17 mouse cellular contexts compared by ENCODE assay signal in genomic region chr5:35267486-35267885, GRCm38 (mm10). TPM values are rescaled to one million over a fixed set of nuclear protein-coding genes. Genes with fewer than 3 reads are reported as not detected.
A peak's percentile ranks its signal among the peaks of the same experiment; 100 is the strongest.
DNase-seq lines count a peak whose midpoint lies in the region; ATAC-seq lines count a peak whose summit lies in the region.
"Had no signal": no experiment of that assay in that cellular context is flagged by ENCODE, and none has a peak within 500 bp of the region (broad histone marks: within the 10 kb centered on the region; RNA-seq: fewer than 3 reads in every experiment).

No protein-coding gene starts in this region.

- H3K4me3 ChIP-seq in forebrain, embryonic 15.5 days: no peak overlapping the region
- H3K4me3 ChIP-seq in neural tube, embryonic 15.5 days (replicated peaks): no peak overlapping the region

- peak; percentile 92 for ATAC-seq in forebrain, embryonic 15.5 days (replicated peaks)
- peak; percentile 82 for ATAC-seq in neural tube, embryonic 15.5 days (ENCODE audit: low FRiP score)
- ATAC-seq in activated CD4-positive, CD25-positive, alpha-beta regulatory T cell, adult 4 months: no peak

- peak; percentile 55 for DNase-seq in retina, postnatal 1 day
- DNase-seq in retina, embryonic 14.5 days (ENCODE audit: low spot score): no peak
- DNase-seq in layer of hippocampus, adult 8-10 months (ENCODE audit: low spot score in 2 of 2): peak; percentile 24 to 27
- DNase-seq in left cerebral cortex, adult 18-20 months (ENCODE audit: low spot score in 2 of 2): no peak
- DNase-seq: adrenal gland, adult 8-10 months; cerebellum, adult 11 months; gastrocnemius, postnatal 25 days; kidney, adult 8-10 months; lung, adult 2 months had no signal

- no peak overlapping the region for H3K9ac ChIP-seq in forebrain, embryonic 15.5 days (replicated peaks)
- H3K9ac ChIP-seq in neural tube, embryonic 15.5 days (replicated peaks): no peak overlapping the region

- no peaks in the 10 kb centered on the region for H3K36me3 ChIP-seq in forebrain, embryonic 15.5 days
- H3K36me3 ChIP-seq in neural tube, embryonic 15.5 days: no peaks in the 10 kb centered on the region

- H3K9me3 ChIP-seq in forebrain, embryonic 15.5 days: no peaks in the 10 kb centered on the region
- H3K9me3 ChIP-seq in neural tube, embryonic 15.5 days (replicated peaks): no peaks in the 10 kb centered on the region

- peaks cover 14% of the 10 kb centered on the region for H3K4me1 ChIP-seq in forebrain, embryonic 15.5 days
- peaks cover 12% of the 10 kb centered on the region for H3K4me1 ChIP-seq in neural tube, embryonic 15.5 days

- no peaks in the 10 kb centered on the region for H3K27me3 ChIP-seq in forebrain, embryonic 15.5 days
- 0 out of 2 replicates have a peak, but pooled peaks cover 7% of the 10 kb centered on the region for H3K27me3 ChIP-seq in neural tube, embryonic 15.5 days (replicated peaks)

- peak overlapping the region; percentile 12; the same call in 1 of the 2 replicates for H3K27ac ChIP-seq in forebrain, embryonic 15.5 days (replicated peaks)
- 0 out of 2 replicates have a peak overlapping the region, but pooled peaks have one; percentile 4 for H3K27ac ChIP-seq in neural tube, embryonic 15.5 days (replicated peaks)
- H3K27ac ChIP-seq: stomach, postnatal 0 days had no signal

- 7% methylated on average over 7 of the region's 7 CpGs for WGBS in forebrain, embryonic 15.5 days
- 29% methylated on average over 7 of the region's 7 CpGs for WGBS in neural tube, embryonic 15.5 days

- H3K4me2 ChIP-seq in forebrain, embryonic 15.5 days (replicated peaks): no peak overlapping the region
- H3K4me2 ChIP-seq in neural tube, embryonic 15.5 days: no peak overlapping the region
- H3K4me2 ChIP-seq: heart, embryonic 11.5 days had no signal

RNA-seq across cellular contexts. Expression of gene Adra2c, which starts 10.6 kb away (rescaled TPM):
- polyA plus RNA-seq in forebrain, embryonic 15.5 days (2015; fragmentation: Nextera tagmentation; extraction: Ambion mirVana): 0.89 and 1.1 TPM in 2 replicates
- 10 to 100 TPM; 19.5 to 27.9 (median 21.8) TPM for total RNA-seq in layer of hippocampus, adult 8-10 months (2022)
- polyA plus RNA-seq in neural tube, embryonic 15.5 days (2015; fragmentation: Nextera tagmentation; extraction: Ambion mirVana): 0.68 and 1.0 TPM in 2 replicates
- 10 to 100 TPM; 25.6 to 28.9 TPM for total RNA-seq in left cerebral cortex, adult 18-20 months (2021)
- not detected for polyA plus RNA-seq in activated CD4-positive, CD25-positive, alpha-beta regulatory T cell, adult 4 months (2017; shearing (Covaris generic))
- total RNA-seq: CH12.LX; hematopoietic stem cell, adult 5-6 weeks; neutrophil, adult 5-6 weeks had no signal
- polyA plus RNA-seq: stomach, postnatal 0 days had no signal

Comparison
In these comparisons a context has a peak if more than half of its experiments do, and no peak if none do; other contexts are left out.
1. DNase-seq: peak in retina, postnatal 1 day (single experiment) and layer of hippocampus, adult 8-10 months (2 of 2); none in retina, embryonic 14.5 days (single experiment) and left cerebral cortex, adult 18-20 months (0 of 2).